Mouse (Mus musculus) common myeloid progenitor, adult 5-6 weeks (primary cell): Measurements from ENCODE around the gene Sh3rf1. TPM values are rescaled to one million over a fixed set of nuclear protein-coding genes. Genes with fewer than 3 reads are reported as not detected.

ENCODE experiments used
- ATAC-seq: replicated peaks from 2 replicates; pipeline ENCODE4 v1.8.0; 2016; ENCODE audit warnings: low read depth, mild to moderate bottlenecking, moderate TSS enrichment, inconsistent platforms; ENCODE audit not compliant: poor library complexity, severe bottlenecking
- total RNA-seq: library from RNA; stranded (forward); fragments of 200-1000, 187-1606 nt; gene quantifications from 2 replicates; pipeline ENCODE4 v1.2.3, GENCODE M21; 2017

Sh3rf1 gene
- total RNA-seq, 1 experiment from 2014 or later = 4.6 TPM

- no peak for ATAC-seq
These were observed 30.5 kb downstream of the Sh3rf1 start for GRCm38 (mm10) chr8:61254196-61254595.

- ATAC-seq = peak; percentile 86
These were observed 35.2 kb downstream of the Sh3rf1 start for GRCm38 (mm10) chr8:61258828-61259227.

- no peak for ATAC-seq
These were observed 35.9 kb downstream of the Sh3rf1 start for GRCm38 (mm10) chr8:61259526-61259925.

GRCm38 (mm10) chr8:61260530-61260929 is 36.9 kb downstream of the Sh3rf1 start:
- no peak for ATAC-seq

- no peak for ATAC-seq
These were observed 37.7 kb downstream of the Sh3rf1 start for GRCm38 (mm10) chr8:61261374-61261773.

GRCm38 (mm10) chr8:61263691-61264090 is 40.0 kb downstream of the Sh3rf1 start:
- ATAC-seq = no peak

- ATAC-seq = no peak
These were observed 41.2 kb downstream of the Sh3rf1 start for GRCm38 (mm10) chr8:61264881-61265280.

GRCm38 (mm10) chr8:61265390-61265789 is 41.7 kb downstream of the Sh3rf1 start:
- peak; percentile 47; the same call in 1 of the 2 replicates for ATAC-seq

GRCm38 (mm10) chr8:61267061-61267460 is 43.4 kb downstream of the Sh3rf1 start:
- ATAC-seq = no peak

- no peak for ATAC-seq
These were observed 44.0 kb downstream of the Sh3rf1 start for GRCm38 (mm10) chr8:61267692-61268091.

GRCm38 (mm10) chr8:61268233-61268916 is 44.7 kb downstream of the Sh3rf1 start:
- no peak for ATAC-seq

GRCm38 (mm10) chr8:61270016-61270415 is 46.3 kb downstream of the Sh3rf1 start:
- ATAC-seq = no peak

- ATAC-seq = no peak
These were observed 46.9 kb downstream of the Sh3rf1 start for GRCm38 (mm10) chr8:61270541-61270940.

GRCm38 (mm10) chr8:61270961-61271360 is 47.3 kb downstream of the Sh3rf1 start:
- no peak for ATAC-seq

GRCm38 (mm10) chr8:61272838-61273237 is 49.2 kb downstream of the Sh3rf1 start:
- ATAC-seq = no peak

- ATAC-seq = no peak
These were observed 49.9 kb downstream of the Sh3rf1 start for GRCm38 (mm10) chr8:61273307-61274221.

GRCm38 (mm10) chr8:61274602-61275462 is 51.2 kb downstream of the Sh3rf1 start:
- no peak for ATAC-seq

- no peak for ATAC-seq
These were observed 52.0 kb downstream of the Sh3rf1 start for GRCm38 (mm10) chr8:61275463-61276356.

GRCm38 (mm10) chr8:61276397-61276796 is 52.7 kb downstream of the Sh3rf1 start:
- peak; percentile 24 for ATAC-seq
